Mouse (Mus musculus): ENCODE results near the gene Slc22a16. TPM values are rescaled to one million over a fixed set of nuclear protein-coding genes. Genes with fewer than 3 reads are reported as not detected.

The Slc22a16 gene
- total and polyA plus RNA-seq, 2 experiments from 2014 or later, result not detected

GRCm38 (mm10) chr10:40597177-40597576, 27.0 kb downstream of the Slc22a16 start:
- Histone ChIP-seq H3K27ac (ENCODE audit: low read depth, low read length) (no peak overlapping the region), H3K4me1 (ENCODE audit: insufficient read depth) (no peaks in the 10 kb centered on the region), H3K27me3 (ENCODE audit: insufficient read depth, low read length) (no peaks in the 10 kb centered on the region), H3K36me3 (ENCODE audit: insufficient read depth) (no peaks in the 10 kb centered on the region), H3K9ac (no peak overlapping the region), H3K4me3 (ENCODE audit: low read depth, low read length) (no peak overlapping the region), H3K4me2 (ENCODE audit: low read depth) (no peak overlapping the region), H3K9me3 (ENCODE audit: low read length) (no peaks in the 10 kb centered on the region)
- ATAC-seq (no peak), DNase-seq (no peak)
- WGBS, result 89% methylated on average over 3 of the region's 3 CpGs
- no peak for TF ChIP-seq CTCF (IDR thresholded peaks at IDR 0.05; ENCODE audit: low read depth)

GRCm38 (mm10) chr10:40604706-40605394, 34.7 kb downstream of the Slc22a16 start:
- H3K9ac ChIP-seq, result no peak overlapping the region
- whole genome bisulfite sequencing, result 41% methylated on average over 6 of the region's 6 CpGs
- no peak overlapping the region for H3K4me3 ChIP-seq (ENCODE audit: low read depth, low read length)
- H3K27ac ChIP-seq (ENCODE audit: low read depth, low read length), result no peak overlapping the region
- no peaks in the 10 kb centered on the region for H3K9me3 ChIP-seq (ENCODE audit: low read length)
- peak; percentile 63 for TF ChIP-seq CTCF (IDR thresholded peaks at IDR 0.05; ENCODE audit: low read depth)
- H3K4me1 ChIP-seq (ENCODE audit: insufficient read depth), result no peaks in the 10 kb centered on the region
- ATAC-seq, result peak; percentile 89
- H3K27me3 ChIP-seq (ENCODE audit: insufficient read depth, low read length), result no peaks in the 10 kb centered on the region
- no peak overlapping the region for H3K4me2 ChIP-seq (ENCODE audit: low read depth)
- DNase-seq, result peak; percentile 50
- no peaks in the 10 kb centered on the region for H3K36me3 ChIP-seq (ENCODE audit: insufficient read depth)

GRCm38 (mm10) chr10:40617973-40618372, 47.8 kb downstream of the Slc22a16 start:
- Histone ChIP-seq H3K27ac (ENCODE audit: low read depth, low read length) (no peak overlapping the region), H3K4me1 (ENCODE audit: insufficient read depth) (no peaks in the 10 kb centered on the region), H3K9ac (no peak overlapping the region), H3K4me2 (ENCODE audit: low read depth) (no peak overlapping the region), H3K36me3 (ENCODE audit: insufficient read depth) (no peaks in the 10 kb centered on the region), H3K27me3 (ENCODE audit: insufficient read depth, low read length) (no peaks in the 10 kb centered on the region), H3K4me3 (ENCODE audit: low read depth, low read length) (no peak overlapping the region), H3K9me3 (ENCODE audit: low read length) (no peaks in the 10 kb centered on the region)
- DNase-seq (no peak), ATAC-seq (no peak)
- TF ChIP-seq CTCF (IDR thresholded peaks at IDR 0.05; ENCODE audit: low read depth), result peak; percentile 13; the same call in 1 of the 2 replicates

- Histone ChIP-seq H3K4me1 (ENCODE audit: insufficient read depth) (no peaks in the 10 kb centered on the region), H3K27ac (ENCODE audit: low read depth, low read length) (no peak overlapping the region), H3K9me3 (ENCODE audit: low read length) (no peaks in the 10 kb centered on the region), H3K27me3 (ENCODE audit: insufficient read depth, low read length) (no peaks in the 10 kb centered on the region), H3K9ac (no peak overlapping the region), H3K4me3 (ENCODE audit: low read depth, low read length) (no peak overlapping the region), H3K36me3 (ENCODE audit: insufficient read depth) (no peaks in the 10 kb centered on the region), H3K4me2 (ENCODE audit: low read depth) (no peak overlapping the region)
- no peak for TF ChIP-seq CTCF (IDR thresholded peaks at IDR 0.05; ENCODE audit: low read depth)
- DNase-seq (no peak), ATAC-seq (no peak)
- WGBS, result 73% methylated on average over 1 of the region's 1 CpGs
Observed at GRCm38 (mm10) chr10:40619760-40620159, 49.6 kb downstream of the Slc22a16 start.

- H3K9ac ChIP-seq, result no peak overlapping the region
- no peaks in the 10 kb centered on the region for H3K9me3 ChIP-seq (ENCODE audit: low read length)
- no peaks in the 10 kb centered on the region for H3K36me3 ChIP-seq (ENCODE audit: insufficient read depth)
- no peaks in the 10 kb centered on the region for H3K27me3 ChIP-seq (ENCODE audit: insufficient read depth, low read length)
- peak; percentile 68 for TF ChIP-seq CTCF (IDR thresholded peaks at IDR 0.05; ENCODE audit: low read depth)
- no peaks in the 10 kb centered on the region for H3K4me1 ChIP-seq (ENCODE audit: insufficient read depth)
- H3K27ac ChIP-seq (ENCODE audit: low read depth, low read length), result no peak overlapping the region
- DNase-seq (no peak), ATAC-seq (no peak)
- H3K4me2 ChIP-seq (ENCODE audit: low read depth), result no peak overlapping the region
- H3K4me3 ChIP-seq (ENCODE audit: low read depth, low read length), result no peak overlapping the region
- 76% methylated on average over 7 of the region's 7 CpGs for WGBS
Observed at GRCm38 (mm10) chr10:40629140-40629539, 59.0 kb downstream of the Slc22a16 start.

GRCm38 (mm10) chr10:40629656-40630311, 59.6 kb downstream of the Slc22a16 start, which contains the start of gene Ddo:
Gene Ddo (plus strand): TSS chr10:40630011.
- DNase-seq (no peak), ATAC-seq (peak; percentile 89)
- WGBS, result 53% methylated on average over 8 of the region's 8 CpGs
- TF ChIP-seq CTCF (IDR thresholded peaks at IDR 0.05; ENCODE audit: low read depth), result no peak
- Histone ChIP-seq H3K9ac (no peak within 1 kb of the TSS), H3K4me3 (ENCODE audit: low read depth, low read length) (no peak within 1 kb of the TSS), H3K4me2 (ENCODE audit: low read depth) (no peak within 1 kb of the TSS), H3K27ac (ENCODE audit: low read depth, low read length) (no peak within 1 kb of the TSS), H3K36me3 (ENCODE audit: insufficient read depth) (no peaks in the 10 kb centered on the region), H3K4me1 (ENCODE audit: insufficient read depth) (no peaks in the 10 kb centered on the region), H3K27me3 (ENCODE audit: insufficient read depth, low read length) (no peaks in the 10 kb centered on the region), H3K9me3 (ENCODE audit: low read length) (no peaks in the 10 kb centered on the region)

- ATAC-seq (no peak), DNase-seq (no peak)
- Histone ChIP-seq H3K27me3 (ENCODE audit: insufficient read depth, low read length) (no peaks in the 10 kb centered on the region), H3K4me2 (ENCODE audit: low read depth) (no peak overlapping the region), H3K36me3 (ENCODE audit: insufficient read depth) (no peaks in the 10 kb centered on the region), H3K4me1 (ENCODE audit: insufficient read depth) (no peaks in the 10 kb centered on the region), H3K4me3 (ENCODE audit: low read depth, low read length) (no peak overlapping the region), H3K9me3 (ENCODE audit: low read length) (no peaks in the 10 kb centered on the region), H3K9ac (no peak overlapping the region), H3K27ac (ENCODE audit: low read depth, low read length) (no peak overlapping the region)
- TF ChIP-seq CTCF (IDR thresholded peaks at IDR 0.05; ENCODE audit: low read depth), result no peak
- 70% methylated on average over 5 of the region's 5 CpGs for WGBS
Observed at GRCm38 (mm10) chr10:40630457-40630856, 60.3 kb downstream of the Slc22a16 start.

Measured in forebrain, postnatal 0 days (tissue).